Mouse (Mus musculus) spleen, postnatal 10 days (tissue): ENCODE measurements around the gene Pole2.

Experiments used
- DNase-seq, 2 experiments: peaks; one replicate each; pipeline ENCODE4 v3.0.0; 2021 to 2022; ENCODE audit warnings: low spot score in 2 of 2

Pole2 gene

DNA sequence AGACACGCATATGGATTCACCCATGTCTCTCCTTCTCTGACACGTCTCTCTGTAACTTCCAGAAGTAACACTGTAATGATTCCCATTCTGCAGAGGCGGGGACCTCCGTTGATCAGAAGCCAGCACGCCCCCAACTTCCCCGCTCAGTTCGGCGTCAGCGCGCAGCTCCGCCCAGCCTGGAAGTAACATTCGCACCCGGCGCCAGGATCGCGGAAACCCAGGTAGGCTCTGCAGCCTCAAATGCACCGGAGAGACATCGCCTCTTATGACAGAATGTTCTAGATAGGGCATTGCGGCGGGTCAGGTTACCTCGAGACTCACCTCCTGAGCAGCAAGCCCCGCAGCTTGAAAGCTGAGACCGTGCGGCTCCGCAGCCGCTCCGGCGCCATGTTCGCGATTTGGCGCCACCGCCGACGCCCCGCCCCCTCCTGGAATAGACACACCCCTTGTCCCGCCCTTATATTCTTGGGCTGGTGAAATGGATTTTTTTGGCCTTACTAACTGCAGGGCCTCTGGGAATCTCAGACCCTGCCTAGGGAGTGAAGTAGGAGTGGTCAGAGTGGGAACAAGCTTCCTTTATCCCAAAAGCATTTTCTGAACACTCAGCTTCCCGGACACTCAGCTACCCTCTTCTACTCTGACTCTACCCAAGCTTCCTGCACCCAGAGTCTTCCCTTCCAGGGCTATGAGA, at the start of gene Pole2:
TSS of gene Pole2 (minus strand) at position 420 of the 691 bp plus-strand sequence.
- DNase-seq: peak; percentile 89 to 93

DNA sequence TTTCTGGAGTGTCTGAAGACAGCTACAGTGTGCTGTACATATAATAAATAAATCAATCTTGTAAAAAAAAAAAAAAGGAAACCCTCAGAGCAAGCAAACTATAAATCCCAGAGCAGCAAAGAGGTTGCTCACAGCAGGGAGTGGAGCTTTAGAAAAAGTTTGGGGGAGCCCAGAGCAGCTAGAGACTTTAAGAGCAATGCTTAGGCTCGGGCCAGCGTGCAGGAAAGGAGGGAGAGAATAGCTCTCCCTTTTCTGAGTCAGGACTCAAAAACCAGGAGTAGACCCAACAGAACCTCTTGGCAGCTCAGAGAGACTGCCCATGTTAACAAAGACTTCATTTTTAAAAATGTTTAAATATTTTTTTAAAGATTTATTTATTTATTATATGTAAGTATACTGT, 41.0 kb upstream of the Pole2 start:
- no peak for DNase-seq

DNA sequence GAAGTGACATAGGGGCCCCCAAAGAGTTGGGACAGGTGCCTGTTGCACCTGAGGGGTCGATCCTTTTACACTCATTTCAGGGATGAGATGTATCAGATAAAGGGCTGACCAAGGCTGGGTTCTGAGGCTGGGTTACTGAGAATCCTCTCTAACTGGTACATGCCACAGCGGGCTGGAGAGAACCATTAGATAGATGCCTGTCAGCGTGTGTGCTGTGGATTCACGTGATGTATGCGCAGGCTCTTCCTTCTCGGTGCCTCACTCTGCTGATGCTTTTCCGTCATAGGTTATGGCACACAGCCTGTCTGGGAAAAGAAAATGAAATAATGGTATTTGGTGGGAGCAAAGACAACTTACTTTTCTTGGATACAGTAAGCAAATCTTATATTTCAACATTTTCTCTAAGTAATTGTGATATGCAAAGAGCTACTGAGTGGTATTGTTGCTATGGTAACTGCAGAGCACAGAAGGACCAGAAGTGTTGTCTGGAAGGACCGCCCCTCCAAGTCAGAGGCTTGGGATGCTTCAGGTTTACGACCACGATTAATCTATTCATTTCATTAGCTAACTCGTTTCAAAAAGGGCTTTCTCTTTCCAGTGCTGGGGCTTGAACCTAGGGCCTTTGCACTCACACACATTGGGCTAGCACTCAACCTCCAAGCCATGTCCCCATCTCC, 40.1 kb upstream of the Pole2 start:
- DNase-seq: no peak

DNA sequence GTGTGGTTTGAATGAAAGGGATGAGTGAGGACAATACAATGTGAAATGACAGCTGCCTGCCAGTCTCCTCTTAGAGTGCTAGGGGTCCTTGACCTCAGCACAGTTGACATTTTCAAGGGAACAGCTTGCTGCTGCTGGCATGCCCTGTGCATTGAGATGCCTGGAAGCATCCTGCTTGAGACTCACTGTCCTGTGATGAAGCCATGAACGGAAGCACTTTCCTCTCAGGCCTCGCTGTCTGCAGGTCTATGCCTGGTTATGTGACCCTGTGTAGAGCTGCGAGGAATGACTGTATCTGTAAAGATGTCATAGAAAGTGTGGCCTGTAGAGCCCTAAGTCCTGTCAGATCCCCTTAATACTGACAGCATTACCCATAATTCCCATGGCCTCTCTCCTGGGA, 37.0 kb upstream of the Pole2 start:
- no peak for DNase-seq

DNA sequence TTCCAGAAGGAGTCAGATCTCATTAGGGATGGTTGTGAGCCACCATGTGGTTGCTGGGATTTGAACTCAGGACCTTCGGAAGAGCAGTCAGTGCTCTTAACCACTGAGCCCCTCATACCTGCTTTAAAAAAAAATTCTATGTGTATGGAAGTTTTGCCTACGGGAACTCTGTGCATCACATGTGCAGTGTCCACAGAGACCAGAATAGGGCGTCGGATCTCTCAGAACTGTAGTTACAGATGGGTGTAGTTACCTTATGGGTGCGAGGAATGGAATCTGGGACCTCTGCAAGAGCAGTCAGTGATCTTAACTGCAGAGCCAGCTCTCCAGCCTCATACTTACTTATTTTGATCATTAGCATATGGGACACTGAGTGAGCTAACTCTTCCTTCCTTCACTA, 34.3 kb upstream of the Pole2 start:
- DNase-seq: no peak

- peak in 1 of 2 experiments; percentile 54 for DNase-seq
Measured at GRCm38 (mm10) chr12:69257836-69258235, 29.8 kb upstream of the Pole2 start.

- no peak for DNase-seq
Measured at GRCm38 (mm10) chr12:69253806-69254205, 25.8 kb upstream of the Pole2 start.

GRCm38 (mm10) chr12:69250756-69251155, 22.8 kb upstream of the Pole2 start:
- DNase-seq: no peak

- no peak for DNase-seq
Measured at GRCm38 (mm10) chr12:69249766-69250165, 21.8 kb upstream of the Pole2 start.

- peak; percentile 64 to 66 for DNase-seq
Measured at GRCm38 (mm10) chr12:69241771-69242431, 13.9 kb upstream of the Pole2 start.

DNA sequence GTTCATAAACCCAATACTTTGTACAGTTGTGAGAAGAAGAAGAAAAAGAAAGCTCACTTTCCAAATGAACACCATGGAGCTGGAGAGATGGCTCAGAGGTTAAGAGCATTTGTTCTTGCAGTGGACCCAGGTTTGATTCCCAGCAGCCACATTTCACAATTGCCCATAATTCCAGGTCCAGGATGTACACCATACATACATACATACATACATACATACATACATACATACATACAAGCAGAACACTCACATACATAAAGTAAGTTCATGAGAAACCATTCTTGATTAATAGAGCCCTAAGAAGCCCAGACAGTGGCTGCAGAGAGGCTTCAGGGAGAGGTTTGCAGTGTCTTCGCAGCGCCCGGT, 13.4 kb upstream of the Pole2 start:
- no peak for DNase-seq

DNA sequence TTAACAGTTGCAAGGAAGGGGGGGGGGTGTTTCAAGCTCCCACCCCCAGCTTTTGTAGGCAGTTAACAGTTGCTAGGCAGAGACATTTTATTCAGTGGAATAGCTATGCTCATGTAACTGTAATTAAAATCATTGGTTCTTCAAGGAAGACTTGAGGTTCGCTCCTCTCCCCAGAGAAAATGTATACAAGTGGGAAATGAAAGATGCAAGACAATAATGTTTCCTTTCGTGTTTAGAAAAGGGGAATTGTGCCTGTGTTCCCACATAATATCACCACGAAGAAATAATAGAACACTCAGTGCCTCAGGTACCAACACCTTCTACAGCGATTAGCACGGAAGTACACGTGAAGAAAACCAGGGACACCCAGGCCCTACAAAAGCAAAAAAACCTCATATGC, 12.9 kb upstream of the Pole2 start, which contains the start of gene Klhdc1:
TSS of gene Klhdc1 (plus strand) at position 301 of the 400 bp plus-strand sequence.
- no peak for DNase-seq

DNA sequence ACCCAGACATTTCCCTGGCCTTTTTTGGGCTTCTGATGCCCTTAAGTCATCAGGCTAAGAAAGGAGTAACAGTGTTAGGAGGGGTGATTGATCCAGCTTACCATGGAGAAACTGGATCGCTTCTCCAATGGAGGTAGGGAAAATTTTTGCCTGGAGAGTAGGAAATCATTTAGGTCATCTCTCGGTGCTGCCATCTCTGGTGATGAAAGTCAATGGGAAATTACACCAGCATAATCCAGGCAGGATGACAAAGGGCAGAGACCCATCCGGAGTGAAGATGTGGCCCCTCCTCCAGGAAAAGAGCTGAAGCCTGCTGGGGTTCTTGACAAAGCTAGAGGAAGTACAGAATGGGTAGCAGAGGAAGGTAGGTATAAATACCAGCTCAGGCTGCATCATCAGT, 10.3 kb upstream of the Pole2 start:
- DNase-seq: no peak

DNA sequence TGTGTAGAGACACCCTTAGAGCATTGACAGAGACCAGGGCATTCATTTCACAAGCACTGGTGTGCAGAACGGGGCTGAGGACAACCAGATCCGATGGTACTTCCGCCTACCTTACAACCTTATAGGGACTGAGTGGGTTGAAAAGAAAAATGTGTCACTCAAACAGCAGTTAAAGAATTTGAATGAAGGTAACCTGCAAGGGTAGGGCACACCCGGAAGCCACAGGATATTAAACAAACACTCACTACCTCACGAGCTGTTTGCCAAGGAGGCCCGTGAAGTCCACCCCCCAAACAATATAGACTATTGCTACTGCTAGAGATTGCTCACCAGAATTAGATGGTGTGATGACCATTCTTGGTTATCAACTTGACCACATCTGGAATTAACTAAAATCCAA, 7.8 kb upstream of the Pole2 start:
- no peak for DNase-seq

GRCm38 (mm10) chr12:69229251-69229650, 1.3 kb upstream of the Pole2 start:
- peak; percentile 28 to 78 for DNase-seq

DNA sequence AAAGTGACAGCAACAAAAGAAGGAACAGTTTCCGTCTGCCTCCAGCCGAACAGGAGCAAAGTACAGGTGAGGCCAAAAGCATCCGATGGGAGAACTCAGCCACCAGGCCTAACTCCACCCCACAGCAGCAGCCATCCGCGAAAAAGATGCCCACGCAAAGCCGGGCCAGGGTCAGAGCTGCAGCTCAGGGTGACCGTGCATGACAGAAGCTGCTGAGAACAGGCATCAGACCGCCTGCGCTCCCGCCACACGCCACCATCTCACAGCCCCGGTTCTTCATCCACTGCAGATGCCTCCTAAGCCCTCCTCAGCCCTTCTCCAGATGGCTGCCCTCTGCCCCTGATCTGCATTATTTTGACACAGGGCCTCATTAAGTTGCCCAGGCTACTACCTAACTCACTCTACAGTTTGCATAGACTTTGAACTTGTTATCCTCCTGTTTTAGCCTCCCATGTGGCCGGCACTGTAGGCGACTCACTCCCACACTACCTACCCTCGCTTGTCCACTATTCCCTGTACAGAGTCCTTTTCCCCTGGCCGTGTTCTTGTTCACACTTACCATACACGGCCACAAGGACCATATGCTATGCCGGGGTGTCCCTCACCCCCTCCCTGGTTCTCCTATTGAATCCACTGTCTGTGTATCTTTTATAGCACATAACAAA, 7.2 kb downstream of the Pole2 start:
- no peak for DNase-seq

GRCm38 (mm10) chr12:69216587-69216986, 11.4 kb downstream of the Pole2 start:
- no peak for DNase-seq

DNA sequence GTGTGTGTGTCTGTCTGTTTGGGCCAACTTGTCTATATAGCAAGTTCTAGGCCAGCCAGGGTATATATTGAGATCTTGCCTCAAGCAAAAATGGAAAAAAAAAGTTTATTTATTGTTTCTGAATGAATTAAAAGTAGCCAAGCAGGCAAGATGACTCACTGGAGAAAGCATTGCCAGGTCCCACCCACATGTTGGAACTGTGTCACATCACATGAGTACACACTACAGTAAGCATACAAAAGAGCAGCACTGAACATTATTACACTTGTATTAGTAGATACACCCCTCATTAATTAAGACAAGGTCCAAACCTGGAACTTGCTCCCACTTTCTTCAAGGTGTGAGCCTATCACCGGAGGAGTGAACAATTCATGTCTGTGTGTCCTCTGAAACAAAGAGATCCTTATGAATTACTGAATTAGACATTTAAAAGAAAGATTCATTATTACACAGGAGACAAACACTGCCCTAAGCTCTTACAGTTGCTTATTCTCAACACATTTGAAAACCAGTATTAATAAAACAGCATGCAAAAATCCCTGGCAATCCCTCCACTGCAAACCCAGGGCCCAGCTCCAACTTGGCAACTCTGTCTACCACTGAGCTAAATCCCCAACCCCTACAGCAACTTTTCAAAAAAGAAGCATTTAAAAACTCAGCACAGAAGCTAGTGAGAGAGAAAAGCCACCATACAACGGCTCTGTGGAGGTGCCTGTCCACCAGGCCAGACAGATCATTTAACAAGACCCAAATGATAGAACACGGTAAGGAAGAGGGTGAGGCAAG, 12.8 kb downstream of the Pole2 start:
- no peak for DNase-seq

DNA sequence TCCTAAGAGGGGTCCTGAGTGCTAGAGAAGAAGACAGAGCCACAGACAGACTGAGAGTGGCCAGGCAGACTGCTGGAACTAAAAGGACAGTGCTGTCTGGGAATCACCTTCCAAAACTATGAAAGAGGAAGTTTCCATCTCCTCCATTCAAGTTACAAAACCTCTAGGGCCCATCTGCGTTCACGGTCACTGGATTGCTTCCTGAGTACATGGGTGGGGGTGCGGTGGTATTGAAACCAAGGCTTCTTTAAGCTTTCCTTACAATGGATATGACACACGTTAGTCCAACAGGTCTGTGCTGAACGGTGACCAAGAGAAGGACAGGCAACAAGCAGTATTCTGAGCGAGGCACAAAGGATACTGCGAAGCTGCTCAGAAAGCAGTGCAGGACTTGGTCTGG, 13.6 kb downstream of the Pole2 start:
- no peak for DNase-seq

DNA sequence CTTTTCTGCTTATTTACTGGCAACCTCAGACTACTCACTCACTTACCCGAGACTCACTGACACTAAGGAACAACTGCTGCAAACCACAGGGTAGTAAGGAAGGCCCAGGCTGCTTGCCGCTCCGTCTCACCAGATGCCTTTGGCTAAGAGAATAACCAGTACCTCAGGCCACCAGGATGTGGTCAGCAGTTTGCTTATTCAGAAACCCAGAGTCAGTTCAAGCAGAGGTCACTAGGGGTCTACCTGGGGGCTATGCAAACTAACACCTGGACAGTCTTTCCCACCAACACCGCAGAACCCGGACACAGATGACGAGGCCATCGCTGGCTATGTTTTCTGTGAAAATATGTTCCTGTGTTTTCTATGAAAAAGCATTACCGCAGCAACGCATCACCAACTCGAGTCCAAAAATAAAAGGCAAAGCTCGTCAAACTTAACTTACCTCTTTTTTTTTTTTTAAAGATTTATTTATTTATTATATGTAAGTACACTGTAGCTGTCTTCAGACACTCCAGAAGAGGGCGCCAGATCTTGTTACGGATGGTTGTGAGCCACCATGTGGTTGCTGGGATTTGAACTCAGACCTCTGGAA, 14.7 kb downstream of the Pole2 start:
- DNase-seq: no peak

DNA sequence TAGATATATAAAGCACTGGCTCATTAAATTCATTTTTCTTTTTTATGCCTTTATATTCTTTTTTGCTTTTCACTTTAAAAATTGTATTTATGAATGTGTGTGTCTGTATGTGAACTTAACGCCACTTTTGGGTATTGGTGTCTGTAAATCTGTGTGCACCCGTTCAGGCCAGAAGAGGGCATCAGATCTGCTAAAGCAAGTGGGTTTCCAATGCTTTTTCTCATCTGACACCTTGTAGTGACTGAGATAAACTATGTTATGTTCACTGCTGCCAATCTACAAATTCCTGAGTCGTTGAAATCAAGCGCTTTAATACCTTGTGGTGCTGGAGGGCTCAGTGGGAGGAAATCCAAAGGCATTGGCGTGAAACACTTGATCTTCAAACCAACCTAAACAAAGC, 16.9 kb downstream of the Pole2 start:
- no peak for DNase-seq
